Mouse (Mus musculus): ENCODE results near the gene Serpina3g. TPM values are rescaled to one million over a fixed set of nuclear protein-coding genes. Genes with fewer than 3 reads are reported as not detected.

The Serpina3g gene
- polyA plus RNA-seq, 1 experiment: 11.2 TPM

DNA sequence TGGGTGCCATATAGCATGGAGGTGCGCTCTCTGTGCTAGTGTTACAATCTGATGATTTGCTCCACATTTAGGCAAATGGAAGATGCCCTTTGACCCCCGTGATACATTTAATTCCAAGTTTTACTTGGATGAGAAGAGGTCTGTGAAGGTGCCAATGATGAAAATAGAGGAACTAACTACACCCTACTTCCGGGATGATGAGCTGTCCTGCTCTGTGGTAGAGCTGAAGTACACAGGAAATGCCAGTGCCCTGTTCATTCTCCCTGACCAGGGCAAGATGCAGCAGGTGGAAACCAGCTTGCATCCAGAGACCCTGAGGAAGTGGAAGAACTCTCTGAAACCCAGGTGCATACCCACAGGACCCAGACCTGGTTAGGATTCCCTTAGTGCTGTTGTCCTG, 30.3 kb downstream of the Serpina3g start:
- TF ChIP-seq CTCF (IDR thresholded peaks at IDR 0.05; ENCODE audit: insufficient read depth, low read length): no peak
- TF ChIP-seq POLR2A (IDR thresholded peaks at IDR 0.05; ENCODE audit: borderline replicate concordance, extremely low read depth, low read depth, low read length): no peak
- Histone ChIP-seq H3K4me3 (replicated peaks; ENCODE audit: extremely low read depth, low read depth, low read length) (no peak overlapping the region), H3K4me1 (ENCODE audit: control insufficient read depth, insufficient read depth, low read length) (no peaks in the 10 kb centered on the region)
- DNase-seq: no peak
- WGBS: 66% methylated on average over 3 of the region's 3 CpGs

DNA sequence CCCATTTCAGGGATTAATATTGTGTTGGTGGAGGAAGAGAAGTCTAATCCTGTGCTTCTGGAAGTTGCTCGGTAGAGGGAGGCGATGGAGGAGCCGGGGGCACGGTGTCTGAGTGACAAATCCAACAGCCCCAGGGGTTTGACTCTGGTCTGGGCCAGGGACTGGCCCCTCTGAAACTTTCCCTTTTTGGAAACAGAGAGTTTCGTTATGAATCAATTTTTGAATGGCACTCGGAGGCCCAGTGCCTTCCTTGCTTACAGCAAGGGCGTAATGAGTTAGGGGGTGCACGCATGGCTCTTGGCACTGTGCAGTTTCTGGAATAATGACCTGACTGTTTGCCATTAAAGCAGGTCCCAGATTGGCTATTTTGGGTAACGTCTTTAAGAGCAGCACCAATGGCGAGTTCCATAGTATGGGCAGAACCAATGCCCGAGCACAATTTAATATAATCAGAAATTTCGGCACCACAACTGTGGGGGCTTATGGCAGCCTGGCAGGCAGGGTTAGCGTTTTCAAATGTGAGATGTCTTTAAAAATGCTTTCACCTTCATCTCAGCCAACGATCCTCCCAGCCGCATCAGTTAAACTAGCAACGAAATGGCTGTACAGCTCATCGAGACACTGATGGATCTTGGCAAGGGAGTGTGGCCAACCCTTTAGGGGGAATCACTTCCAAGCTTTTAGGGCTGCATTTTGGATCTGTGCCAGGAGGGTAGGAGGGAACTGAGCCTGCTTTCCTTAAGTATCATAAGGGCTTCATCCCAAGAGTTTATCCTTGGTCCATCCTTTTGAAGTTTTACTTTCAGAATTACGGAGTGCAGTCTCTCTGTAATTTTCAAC, 42.4 kb downstream of the Serpina3g start:
- DNase-seq: no peak
- Histone ChIP-seq H3K4me1 (ENCODE audit: control insufficient read depth, insufficient read depth, low read length) (no peaks in the 10 kb centered on the region), H3K4me3 (replicated peaks; ENCODE audit: extremely low read depth, low read depth, low read length) (no peak overlapping the region)
- TF ChIP-seq CTCF (IDR thresholded peaks at IDR 0.05; ENCODE audit: insufficient read depth, low read length): no peak
- no peak for TF ChIP-seq POLR2A (IDR thresholded peaks at IDR 0.05; ENCODE audit: borderline replicate concordance, extremely low read depth, low read depth, low read length)
- 81% methylated on average over 18 of the region's 18 CpGs for WGBS

DNA sequence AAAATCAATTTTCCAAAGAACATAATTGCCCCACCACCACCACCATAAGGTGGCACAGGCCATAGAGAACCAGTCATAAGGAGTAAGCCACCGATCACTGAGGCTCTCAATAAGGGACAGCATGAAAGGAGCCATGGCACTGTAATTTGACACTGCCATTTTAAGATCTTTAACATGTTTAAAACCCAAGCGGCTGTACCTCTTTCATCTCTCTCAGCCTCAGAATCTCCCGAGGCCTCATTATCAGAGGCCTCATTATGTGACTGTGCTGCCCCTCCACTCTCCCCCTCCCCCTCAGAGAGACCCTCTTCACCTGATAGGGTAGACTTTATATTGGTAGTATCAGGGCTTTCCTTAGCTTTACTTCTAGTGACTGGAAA, 43.0 kb downstream of the Serpina3g start:
- H3K4me1 ChIP-seq (ENCODE audit: control insufficient read depth, insufficient read depth, low read length): no peaks in the 10 kb centered on the region
- TF ChIP-seq POLR2A (IDR thresholded peaks at IDR 0.05; ENCODE audit: borderline replicate concordance, extremely low read depth, low read depth, low read length) (no peak), CTCF (IDR thresholded peaks at IDR 0.05; ENCODE audit: insufficient read depth, low read length) (no peak)
- 23% methylated on average over 3 of the region's 3 CpGs for WGBS
- no peak overlapping the region for H3K4me3 ChIP-seq (replicated peaks; ENCODE audit: extremely low read depth, low read depth, low read length)
- no peak for DNase-seq

DNA sequence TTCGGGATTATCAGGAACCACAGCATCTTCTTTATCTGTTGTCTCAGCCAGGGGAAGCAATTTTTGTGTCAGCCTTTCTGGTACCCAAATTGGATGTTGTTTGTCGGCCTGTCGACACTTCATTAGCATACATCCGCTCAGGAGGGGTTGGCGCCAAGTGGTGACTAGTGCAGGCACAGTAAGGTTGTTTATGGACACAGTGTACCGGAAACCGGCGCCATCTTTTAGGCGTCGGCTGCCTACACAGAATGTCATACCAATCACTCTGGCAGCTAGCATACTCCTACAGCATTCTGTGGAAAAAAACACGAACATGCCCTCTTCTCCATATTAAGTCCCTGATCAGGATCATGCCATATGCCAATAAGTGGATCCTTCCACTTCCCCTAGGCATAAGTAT, 47.3 kb downstream of the Serpina3g start:
- Histone ChIP-seq H3K4me3 (replicated peaks; ENCODE audit: extremely low read depth, low read depth, low read length) (no peak overlapping the region), H3K4me1 (ENCODE audit: control insufficient read depth, insufficient read depth, low read length) (no peaks in the 10 kb centered on the region)
- TF ChIP-seq CTCF (IDR thresholded peaks at IDR 0.05; ENCODE audit: insufficient read depth, low read length) (no peak), POLR2A (IDR thresholded peaks at IDR 0.05; ENCODE audit: borderline replicate concordance, extremely low read depth, low read depth, low read length) (no peak)
- WGBS: 81% methylated on average over 11 of the region's 11 CpGs
- no peak for DNase-seq

DNA sequence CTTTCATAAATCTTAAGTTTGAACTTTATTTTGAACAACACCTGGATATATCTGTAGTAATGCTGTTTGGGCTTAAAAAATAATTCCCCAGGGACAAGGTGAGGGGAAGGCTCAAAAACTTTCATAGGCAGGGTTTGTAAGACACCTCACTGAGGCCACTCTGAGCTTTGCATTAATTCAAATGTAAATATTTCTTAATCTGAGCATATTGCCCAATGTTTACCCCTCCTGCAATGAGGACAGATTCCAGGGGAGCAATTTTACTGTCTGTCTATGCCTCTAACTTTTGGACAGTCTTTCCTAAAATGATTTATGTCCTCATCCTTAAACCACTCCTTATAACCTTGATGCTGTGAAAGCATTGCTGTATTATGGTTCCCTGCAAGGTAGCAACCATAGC, 52.3 kb downstream of the Serpina3g start:
- TF ChIP-seq POLR2A (IDR thresholded peaks at IDR 0.05; ENCODE audit: borderline replicate concordance, extremely low read depth, low read depth, low read length) (no peak), CTCF (IDR thresholded peaks at IDR 0.05; ENCODE audit: insufficient read depth, low read length) (no peak)
- Histone ChIP-seq H3K4me3 (replicated peaks; ENCODE audit: extremely low read depth, low read depth, low read length) (no peak overlapping the region), H3K4me1 (ENCODE audit: control insufficient read depth, insufficient read depth, low read length) (no peaks in the 10 kb centered on the region)
- DNase-seq: no peak

DNA sequence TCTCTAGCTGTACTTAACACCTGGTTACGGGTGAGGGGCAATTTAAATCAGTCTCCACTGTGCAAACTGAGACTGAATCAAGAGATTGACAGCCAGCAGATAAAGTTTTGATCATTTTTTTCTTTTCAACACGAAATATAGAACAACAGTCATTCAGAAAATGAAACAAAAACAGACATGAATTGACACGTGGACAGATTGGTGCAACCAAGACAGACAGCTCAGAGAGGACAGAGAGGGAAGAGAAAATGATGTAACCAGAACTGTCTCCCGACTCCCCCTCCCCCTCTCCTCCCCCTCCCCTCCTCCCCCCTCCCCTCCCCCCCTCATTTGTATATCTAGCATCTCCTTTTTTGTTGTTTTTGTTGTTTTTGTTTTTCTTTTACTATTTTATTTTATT, 53.8 kb downstream of the Serpina3g start:
- no peak for DNase-seq
- TF ChIP-seq POLR2A (IDR thresholded peaks at IDR 0.05; ENCODE audit: borderline replicate concordance, extremely low read depth, low read depth, low read length) (no peak), CTCF (IDR thresholded peaks at IDR 0.05; ENCODE audit: insufficient read depth, low read length) (no peak)
- 29% methylated on average over 4 of the region's 4 CpGs for WGBS
- Histone ChIP-seq H3K4me1 (ENCODE audit: control insufficient read depth, insufficient read depth, low read length) (no peaks in the 10 kb centered on the region), H3K4me3 (replicated peaks; ENCODE audit: extremely low read depth, low read depth, low read length) (no peak overlapping the region)

Other genes with a start within 250 kb of the Serpina3g start
- gene Serpina11, start 246.3 kb upstream of the Serpina3g start, polyA plus RNA-seq (2012; rRNA removed): 0.15 TPM in 1 of 2 replicates, not detected in the other
- 1.4 and 2.7 TPM in 2 replicates for gene Serpina9, start 222.5 kb upstream of the Serpina3g start, polyA plus RNA-seq (2012; rRNA removed)
- gene Serpina12, start 191.8 kb upstream of the Serpina3g start, polyA plus RNA-seq (2012; rRNA removed): 0.12 TPM in 1 of 2 replicates, not detected in the other
- not detected in 2 replicates for gene Serpina5, start 135.1 kb upstream of the Serpina3g start, polyA plus RNA-seq (2012; rRNA removed)
- not detected in 2 replicates for gene Serpina3a, start 123.5 kb upstream of the Serpina3g start, polyA plus RNA-seq (2012; rRNA removed)
- gene Serpina3b, start 108.2 kb upstream of the Serpina3g start, polyA plus RNA-seq (2012; rRNA removed): 0.15 TPM in 1 of 2 replicates, not detected in the other
- 7.3 and 12.0 TPM in 2 replicates for gene Serpina3c, start 82.4 kb upstream of the Serpina3g start, polyA plus RNA-seq (2012; rRNA removed)
- gene Serpina3f, start 21.7 kb upstream of the Serpina3g start, polyA plus RNA-seq (2012; rRNA removed): 1.3 and 2.2 TPM in 2 replicates
- gene Serpina3i, start 26.9 kb downstream of the Serpina3g start, polyA plus RNA-seq (2012; rRNA removed): 0.68 and 0.91 TPM in 2 replicates
- gene Serpina3j, start 78.3 kb downstream of the Serpina3g start, polyA plus RNA-seq (2012; rRNA removed): not detected in 2 replicates
- 0.65 and 2.9 TPM in 2 replicates for gene Serpina3k, start 102.2 kb downstream of the Serpina3g start, polyA plus RNA-seq (2012; rRNA removed)
- 1.1 and 1.9 TPM in 2 replicates for gene Serpina3m, start 102.2 kb downstream of the Serpina3g start, polyA plus RNA-seq (2012; rRNA removed)
- gene Serpina3n, start 170.5 kb downstream of the Serpina3g start, polyA plus RNA-seq (2012; rRNA removed): 106 and 130 TPM in 2 replicates
- gene Gsc, start 237.1 kb downstream of the Serpina3g start, polyA plus RNA-seq (2012; rRNA removed): 0.08 and 0.95 TPM in 2 replicates

Data from lung, adult 2 months (tissue).